Mouse (Mus musculus) frontal cortex, postnatal 25 days (tissue): ENCODE data around the gene Lrrc66.

ENCODE experiments used
- DNase-seq, 2 experiments: peaks; one replicate each; pipeline ENCODE4 v3.0.0; 2022; ENCODE audit warnings: low spot score in 2 of 2

The Lrrc66 gene

GRCm38 (mm10) chr5:73558756-73559155 is 73.6 kb downstream of the Lrrc66 start:
- no peak for DNase-seq

- DNase-seq: no peak
Measured at GRCm38 (mm10) chr5:73556733-73557425, 75.4 kb downstream of the Lrrc66 start.
